Mouse (Mus musculus) cerebellum, postnatal 25 days (tissue): ENCODE data around the gene Accs.

Experiments used
- DNase-seq, 2 experiments: peaks; one replicate each; pipeline ENCODE4 v3.0.0; 2021; ENCODE audit warnings: mixed read lengths in 2 of 2

Accs gene

DNA sequence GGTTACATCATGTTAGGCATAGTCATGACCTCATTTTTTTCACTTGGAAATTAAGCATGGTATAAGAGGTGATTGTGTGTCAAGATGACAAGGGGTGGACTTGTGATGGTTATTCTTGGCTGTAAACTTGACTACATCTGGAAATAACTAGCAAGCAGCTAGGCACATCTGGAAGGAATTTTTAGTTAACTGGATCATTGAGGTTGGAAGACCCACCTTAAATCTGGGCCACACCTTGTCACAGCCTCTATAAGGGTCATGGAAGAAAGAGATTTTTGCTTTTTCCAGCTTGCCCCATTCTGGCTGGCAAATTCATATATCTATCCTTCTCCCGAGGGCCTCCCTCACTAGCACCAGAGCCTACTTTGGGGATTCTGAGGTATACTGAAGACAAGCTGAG is 1.6 kb upstream of the Accs start:
- DNase-seq: no peak

DNA sequence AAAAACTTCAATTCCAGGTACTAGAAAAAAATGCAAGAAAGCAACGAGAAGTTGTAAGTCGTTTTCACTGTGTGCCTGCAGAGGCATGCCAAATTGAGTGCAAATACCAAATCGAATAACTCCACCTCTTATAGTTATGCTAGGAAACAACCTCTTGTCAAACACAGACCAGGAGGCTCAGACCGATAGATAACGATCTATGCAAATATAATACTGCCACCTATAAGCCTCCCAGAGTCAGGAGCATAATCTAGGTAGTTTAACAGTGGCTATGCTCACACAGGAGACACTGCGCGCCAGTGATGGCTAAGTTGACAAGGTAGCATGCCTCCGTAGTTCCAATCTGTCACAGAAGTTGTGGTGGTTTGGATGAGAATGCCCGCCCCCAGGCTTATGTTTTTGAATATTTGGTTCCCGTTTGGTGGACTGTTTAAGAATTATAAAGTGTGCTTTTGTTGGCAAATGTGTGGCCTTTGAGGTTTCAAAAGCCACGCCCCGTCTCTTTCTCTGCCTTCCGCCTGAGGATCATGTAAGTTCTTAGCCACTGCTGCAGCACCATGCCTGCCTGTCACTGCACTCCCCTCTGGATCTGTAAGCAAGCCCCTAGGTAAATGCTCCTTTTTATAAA is 688 bp upstream of the Accs start:
- DNase-seq: no peak

DNA sequence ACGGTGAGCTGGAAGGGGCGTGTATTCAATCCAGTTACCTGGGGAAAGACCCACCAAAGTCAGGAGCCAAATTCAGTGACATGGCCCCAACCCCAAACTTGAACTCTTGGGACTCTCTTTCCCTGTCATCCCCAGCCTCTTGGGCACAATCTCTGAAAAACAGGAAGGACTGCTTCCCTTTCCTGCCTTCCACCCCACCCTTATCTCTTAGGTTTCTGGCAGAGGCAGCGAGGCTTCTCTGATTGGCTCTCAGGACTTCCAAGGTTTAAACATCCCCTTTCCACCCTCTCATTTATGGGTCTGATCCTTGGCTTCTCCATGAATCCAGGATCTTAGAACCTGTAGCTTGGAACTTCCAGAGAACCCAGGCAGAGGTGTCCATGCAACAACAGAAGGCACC is 8.4 kb downstream of the Accs start:
- DNase-seq: no peak

DNA sequence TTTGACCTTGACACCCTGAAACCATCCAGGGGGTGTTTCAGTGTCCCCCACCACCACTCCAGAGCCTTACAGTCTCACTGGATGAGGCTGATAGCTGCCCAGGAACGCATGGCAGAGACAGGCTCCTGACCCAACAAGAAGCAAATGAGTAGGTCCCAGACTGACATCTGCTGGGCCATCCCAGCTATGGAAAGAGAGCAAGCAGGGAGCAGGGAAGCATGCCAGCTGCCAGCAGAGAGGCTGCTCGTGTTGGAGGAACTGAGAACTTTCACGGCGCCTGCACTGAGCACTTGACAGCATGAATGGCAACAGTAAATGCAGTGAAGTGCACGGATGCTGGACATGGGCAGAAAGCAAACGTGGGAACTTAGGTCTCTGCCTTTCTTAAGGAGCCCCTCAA is 9.6 kb downstream of the Accs start:
- peak; percentile 66 to 81 for DNase-seq

DNA sequence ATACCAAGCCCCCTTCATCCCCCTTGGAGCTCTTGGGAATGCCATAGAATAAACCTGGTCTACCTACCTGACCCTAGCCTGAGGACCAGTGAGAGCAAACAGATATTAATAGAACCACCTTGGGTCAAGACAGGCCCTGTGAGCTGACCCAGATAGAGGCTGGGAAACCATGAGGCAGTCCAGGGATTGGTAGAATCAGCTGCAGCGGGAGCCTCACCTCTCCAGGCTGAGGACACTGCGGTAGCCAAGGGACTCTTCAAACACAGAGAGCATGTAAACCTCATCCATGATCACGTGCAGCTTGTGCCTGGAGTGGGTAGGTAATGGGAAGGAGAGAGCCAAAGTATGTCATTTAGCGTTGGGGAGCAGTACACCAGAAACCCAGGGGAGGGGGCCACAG is 10.8 kb downstream of the Accs start:
- DNase-seq: no peak

DNA sequence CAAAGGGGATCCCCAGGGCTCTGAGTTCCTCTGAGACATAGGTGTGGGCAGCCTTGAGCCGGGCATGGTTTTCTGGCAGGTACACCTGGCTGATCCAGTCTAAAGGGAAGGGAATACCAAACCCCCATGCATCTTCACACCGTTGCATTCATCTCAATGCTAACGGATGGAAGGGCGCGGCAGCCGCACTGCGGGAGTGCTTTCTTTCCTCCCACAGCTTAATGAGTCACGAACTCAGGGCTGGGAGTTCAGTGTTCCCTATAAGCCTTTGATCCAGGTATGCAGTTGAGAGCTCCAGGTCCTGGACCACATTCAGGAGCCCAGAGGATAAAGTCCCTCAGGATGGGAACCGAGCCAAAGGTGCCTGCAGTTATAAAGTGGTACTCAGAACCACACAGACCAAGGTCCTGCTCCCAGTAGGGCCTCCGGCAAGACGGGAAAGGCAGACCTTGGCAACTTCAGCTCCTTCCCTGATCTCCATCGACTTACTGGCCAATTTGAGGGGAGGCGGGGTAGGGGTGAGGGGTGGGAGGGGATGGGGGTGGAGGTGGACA is 13.4 kb downstream of the Accs start:
- no peak for DNase-seq

DNA sequence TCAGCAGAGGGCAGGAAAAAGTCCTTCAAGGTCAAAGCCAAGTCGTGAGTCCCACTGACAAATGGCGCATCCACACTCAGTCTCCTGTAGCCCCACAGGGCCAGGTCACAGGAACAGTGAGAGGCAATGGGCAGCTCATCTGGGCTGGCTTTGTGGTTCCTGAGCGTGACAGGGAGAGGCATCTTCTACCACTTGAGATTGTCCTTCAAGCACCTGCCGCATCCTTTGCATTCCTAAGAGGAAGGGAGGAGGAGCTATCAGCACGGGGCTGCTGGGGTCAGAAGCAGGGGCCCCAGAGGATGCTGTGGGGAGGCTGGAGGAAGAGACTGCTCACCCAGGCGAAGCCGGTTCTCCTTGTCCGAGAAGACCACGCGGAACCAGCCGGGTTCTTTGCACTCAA is 14.1 kb downstream of the Accs start:
- no peak for DNase-seq

DNA sequence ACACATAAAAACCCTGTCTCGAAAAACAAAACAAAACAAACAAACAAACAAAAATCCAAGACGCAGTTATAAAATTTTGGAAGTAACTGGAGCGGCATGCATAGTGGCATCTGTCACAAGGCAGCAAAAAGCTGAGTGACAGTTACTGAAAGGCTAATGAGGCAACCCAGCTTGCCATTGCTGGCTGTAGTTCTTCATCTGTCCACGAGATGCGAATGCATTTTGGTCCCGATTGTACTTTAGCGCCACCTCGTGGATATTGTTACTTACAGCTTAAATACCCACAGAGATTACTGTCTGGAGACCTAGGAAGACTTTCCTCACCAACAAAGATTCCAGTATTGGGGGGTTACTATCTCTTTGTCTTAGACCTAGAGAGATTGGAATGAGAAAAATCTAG is 26.2 kb downstream of the Accs start:
- DNase-seq: peak; percentile 65 to 82

DNA sequence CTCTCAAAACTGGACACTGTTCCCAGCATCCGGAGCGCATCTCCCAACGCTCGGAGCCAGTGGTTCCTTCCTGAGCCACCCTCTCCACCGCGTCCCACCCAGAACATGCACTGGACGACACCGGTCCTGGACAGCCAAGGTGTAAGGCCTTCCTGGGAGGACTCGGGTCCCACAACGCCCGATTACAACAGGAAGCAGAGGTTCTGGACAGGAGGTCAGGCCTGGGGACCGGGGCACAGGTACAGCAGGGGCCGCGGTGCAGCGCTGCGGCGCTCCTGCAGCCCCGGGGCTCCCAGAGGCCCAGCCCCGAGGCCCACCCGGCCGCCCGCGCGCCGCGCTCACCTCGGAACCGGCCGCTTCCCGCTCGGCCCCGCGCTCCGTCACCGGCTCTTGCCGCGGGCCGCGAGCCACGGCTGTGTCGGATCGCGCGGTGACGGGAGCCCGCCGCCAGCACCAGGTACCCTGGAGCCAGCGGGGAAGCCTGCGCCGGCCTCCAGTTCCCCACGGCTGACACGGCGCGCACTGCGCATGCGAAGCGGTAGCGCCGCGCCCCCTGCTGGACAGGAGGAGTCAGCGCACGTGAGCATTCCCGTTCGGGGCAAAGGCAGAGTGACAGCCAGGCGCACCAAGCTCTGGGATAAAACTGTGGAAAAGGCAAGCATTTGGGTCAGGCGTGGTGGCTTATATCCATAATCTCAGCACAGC is 27.5 kb downstream of the Accs start, which contains the start of gene Ext2:
TSS of gene Ext2 (minus strand) at position 524 of the 705 bp plus-strand sequence.
- peak; percentile 97 to 98 for DNase-seq

DNA sequence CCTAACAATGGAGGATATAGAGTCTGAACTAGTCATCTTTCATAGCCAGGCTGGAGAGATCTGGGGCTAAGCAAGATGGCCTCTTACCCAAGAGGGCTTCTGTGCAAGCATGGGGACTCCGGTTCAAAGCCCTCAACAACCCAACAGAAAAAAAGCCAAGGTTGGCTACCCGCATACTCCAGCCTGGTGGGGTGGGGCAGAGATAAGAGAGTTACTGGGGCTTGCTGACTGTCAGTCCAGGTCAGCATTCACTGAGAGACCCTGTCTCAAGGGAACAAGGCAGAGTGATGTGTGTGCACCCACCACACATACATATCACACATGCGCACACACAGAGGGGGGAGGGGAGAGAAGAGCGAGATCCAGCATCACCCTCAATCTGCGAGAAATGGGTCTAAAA is 32.0 kb downstream of the Accs start:
- no peak for DNase-seq

DNA sequence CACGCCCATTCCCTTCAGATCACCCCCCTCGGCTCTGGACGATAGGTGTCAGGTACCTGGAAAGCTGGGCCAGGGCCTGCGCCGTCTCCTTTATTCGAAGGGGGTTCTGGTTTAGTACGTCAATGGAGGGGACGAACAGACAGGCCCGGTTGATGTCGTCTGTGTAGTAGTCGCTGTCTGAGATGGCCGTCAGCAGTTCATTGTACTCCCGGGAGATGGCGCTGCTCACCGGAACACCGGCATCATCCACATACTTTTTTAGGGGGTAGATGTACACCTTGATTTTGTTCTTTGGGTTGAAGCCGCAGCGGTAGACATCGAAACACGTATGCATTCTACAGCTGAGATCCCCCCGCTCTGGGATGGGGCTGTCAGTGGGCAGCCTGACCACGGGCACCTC is 36.4 kb downstream of the Accs start:
- DNase-seq: no peak

DNA sequence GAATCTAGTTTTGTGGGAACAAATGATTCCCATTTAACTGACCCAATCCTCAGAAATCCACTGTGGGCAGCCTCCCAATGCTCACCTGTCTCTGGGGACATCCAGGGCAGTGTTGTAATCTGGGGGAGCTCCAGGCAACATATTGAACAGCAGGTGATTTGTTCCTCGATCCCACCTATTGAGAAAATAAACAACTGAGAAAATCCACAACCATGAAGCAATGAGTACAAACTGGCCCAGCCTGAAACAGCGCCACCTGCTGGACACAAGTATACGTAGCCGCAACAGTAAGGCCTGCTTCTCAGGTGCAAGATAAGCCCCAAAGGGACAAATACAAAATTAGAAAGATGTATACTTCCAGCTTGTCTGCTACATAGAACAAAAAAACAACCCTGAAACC is 37.9 kb downstream of the Accs start:
- DNase-seq: peak; percentile 78 to 87

DNA sequence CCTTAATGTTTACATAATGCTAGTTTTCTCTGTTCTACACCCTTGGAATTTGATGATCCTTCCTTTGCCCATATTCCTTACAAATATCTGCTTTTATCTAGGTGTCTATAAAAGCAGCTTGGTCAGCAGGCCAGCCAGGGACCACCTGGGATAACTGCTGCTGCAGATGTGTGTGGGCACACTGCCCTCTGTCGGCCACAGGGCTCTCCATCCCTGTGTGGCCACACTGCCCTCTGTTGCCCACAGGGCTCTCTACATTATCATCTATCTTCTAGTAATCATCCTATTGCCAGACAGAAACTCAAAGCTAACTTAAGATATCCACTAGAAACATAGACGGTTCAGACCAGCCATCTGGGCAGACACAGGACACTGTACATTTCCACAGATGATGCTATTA is 39.8 kb downstream of the Accs start:
- peak; percentile 64 to 79 for DNase-seq

DNA sequence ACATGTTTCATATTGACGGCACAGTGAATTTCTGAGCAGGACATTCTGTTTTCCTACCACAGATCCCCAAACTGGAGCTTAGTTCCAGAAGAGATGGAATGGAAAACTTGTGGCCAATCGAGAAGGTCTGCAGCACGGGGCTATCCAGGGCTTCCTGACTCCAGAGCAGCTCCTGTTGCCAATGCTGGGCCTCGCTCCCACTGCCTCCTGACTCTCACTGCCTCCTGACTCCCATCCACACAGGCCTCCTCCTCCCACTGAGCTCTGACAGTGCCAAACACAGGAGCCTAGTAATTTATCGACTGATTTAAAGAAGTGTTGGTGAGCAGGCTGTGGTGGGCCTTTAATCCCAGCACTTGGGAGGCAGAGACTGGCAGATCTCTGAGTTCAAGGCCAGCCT is 41.7 kb downstream of the Accs start:
- peak; percentile 50 to 62 for DNase-seq

DNA sequence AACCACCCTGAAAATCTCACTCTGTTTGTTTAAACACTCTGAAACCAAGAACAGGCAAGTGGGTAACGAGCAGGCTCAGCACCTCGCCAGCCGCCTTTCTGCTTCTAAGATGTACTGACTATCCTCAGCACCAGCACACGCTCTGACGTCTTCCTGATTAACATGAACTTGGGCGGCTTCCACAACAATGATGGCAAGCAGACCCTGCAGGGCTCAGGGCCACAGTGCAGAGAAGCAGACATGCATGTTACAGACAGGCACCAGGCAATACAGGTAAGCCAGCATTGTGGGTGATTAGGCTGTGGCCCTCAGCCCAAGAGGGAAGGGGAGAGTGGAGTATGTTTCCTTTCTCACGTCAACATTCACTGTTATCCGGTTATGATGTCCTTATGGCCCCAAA is 42.3 kb downstream of the Accs start:
- DNase-seq: peak; percentile 15 to 16

DNA sequence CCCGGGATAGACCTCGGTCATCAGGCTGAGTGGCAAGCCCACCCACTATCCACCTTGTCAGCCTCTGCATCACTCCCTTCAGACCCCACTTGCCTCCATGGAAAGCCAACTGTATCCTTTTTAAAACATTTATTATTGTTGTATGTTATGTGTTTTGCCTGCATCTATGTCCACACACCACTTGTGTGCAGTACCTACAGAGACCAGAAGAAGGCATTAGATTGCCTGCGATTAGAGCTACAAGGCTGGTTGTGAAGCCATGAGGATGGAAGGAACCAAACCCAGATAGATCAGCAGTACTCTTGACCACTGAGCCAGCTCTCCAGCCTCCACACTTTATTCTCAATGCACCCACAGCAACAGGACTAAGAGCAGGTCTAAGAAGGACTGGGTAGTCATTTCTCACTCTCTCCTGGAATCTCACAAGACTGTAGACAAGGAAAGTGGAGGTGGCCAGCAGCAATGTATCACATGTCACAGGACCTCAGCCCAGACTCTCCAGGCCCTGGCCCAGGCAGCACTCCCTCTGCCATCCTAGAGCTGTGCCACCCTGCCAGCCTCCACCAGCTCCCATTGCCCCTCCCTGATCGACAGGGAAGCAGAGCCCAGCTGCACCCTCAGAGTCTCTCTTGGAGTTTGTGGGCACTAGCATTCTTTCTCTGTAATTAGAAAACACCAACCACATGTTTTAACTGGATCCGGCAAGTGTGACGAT is 43.1 kb downstream of the Accs start:
- peak in 1 of 2 experiments; percentile 49 for DNase-seq

DNA sequence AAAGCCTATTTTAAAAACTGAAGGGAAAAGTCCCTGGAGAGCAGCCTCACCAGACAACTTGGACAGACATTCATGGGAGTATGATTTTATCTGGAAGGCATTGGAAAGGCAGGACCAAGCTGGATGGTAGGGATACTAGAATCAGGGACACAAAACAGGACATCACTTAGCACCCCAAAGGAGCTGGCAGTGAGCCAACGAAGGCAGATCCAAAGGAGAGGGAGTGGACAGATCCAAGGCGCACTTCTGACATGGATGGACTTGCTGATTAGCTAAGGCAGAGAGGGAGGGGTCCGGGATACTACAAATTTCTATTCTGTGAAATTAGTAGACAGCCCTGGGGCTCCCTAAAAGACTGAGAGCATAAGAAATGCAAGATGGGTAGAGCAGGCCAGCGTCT is 44.2 kb downstream of the Accs start:
- DNase-seq: peak in 1 of 2 experiments; percentile 56

DNA sequence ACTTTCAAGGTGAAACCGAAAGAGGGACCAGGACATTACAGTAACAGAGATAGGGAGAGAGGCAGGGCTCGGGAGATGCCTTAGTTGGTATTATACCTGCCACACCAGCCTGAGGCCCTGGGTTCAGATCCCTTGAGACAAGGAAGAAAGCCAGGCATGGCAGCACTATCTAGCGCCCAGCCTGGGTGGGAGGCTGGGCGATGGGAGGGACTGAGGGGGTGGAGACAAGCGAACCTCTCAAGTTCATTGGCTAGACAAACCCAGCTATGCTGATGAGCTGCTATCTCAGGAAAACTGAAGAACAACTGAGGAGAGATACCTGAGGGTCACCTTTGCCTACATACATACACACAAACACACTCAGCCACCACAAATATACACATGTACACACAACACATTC is 44.7 kb downstream of the Accs start:
- DNase-seq: no peak

DNA sequence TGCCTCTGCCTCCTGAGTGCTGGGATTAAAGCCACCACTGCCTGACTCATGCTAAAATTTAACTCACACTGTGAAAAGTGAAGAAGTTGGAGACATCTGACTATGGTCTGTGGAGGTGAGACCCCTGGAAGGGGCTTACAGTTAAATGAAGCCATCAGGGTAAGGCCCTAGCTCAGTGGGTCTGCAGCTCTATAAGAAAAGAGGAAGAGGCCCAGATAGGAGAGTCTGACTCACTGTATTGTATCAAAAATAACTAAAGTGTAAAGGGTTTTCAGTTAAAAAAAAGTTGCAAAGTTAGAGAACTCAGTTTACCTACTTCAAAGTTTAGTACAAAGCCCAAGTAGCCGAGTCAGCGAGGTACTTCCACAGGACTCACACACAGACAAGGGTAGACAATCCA is 46.8 kb downstream of the Accs start:
- DNase-seq: no peak

DNA sequence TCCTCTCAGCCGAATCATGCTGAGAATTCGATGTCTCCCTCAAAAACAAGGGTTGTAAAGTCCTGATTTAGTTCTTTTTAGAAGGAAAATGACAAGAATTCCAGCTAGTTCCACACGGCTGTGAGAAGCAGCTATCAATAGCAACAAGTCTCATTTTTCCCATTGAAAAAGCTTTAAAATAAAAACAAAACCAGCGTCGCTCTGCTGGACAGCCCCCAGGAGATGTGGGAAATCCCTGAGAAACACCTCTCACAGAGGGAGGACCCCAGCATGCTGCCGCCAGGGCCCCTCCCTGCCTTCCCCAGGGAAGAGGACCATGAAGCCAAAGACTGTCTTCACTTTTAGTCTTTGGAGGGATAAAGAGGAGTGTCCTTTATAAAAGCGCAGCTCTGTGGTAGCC is 48.6 kb downstream of the Accs start:
- no peak for DNase-seq

DNA sequence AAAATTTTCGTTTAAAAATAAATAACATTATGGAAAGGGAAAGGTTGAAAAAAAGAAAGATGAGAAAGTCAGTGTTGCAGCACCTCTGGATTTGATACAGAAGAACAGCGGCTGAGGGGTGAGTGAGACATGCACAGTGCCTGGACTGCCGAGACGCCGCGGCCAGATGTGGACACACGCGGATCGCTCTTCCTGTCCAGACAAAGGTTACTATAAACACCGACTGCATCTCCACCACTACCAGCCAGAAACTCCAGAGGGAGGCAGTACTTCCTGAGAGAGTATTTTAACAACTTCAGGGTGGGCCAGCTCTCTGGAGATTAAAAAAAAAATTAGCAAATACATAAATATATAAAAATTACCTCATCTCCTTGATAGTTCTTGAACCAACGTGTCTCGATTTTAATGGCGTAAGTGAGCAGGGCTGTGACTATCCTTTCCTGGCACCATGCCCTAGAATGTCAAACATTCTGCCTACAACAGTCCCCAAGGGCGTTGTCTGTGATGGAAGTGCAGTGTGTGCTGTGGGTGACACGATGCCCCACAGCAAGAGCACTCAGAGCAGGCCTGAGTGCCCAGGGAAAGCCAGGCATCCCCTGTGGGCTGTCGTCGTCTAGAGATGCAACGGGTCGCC is 52.5 kb downstream of the Accs start:
- no peak for DNase-seq

DNA sequence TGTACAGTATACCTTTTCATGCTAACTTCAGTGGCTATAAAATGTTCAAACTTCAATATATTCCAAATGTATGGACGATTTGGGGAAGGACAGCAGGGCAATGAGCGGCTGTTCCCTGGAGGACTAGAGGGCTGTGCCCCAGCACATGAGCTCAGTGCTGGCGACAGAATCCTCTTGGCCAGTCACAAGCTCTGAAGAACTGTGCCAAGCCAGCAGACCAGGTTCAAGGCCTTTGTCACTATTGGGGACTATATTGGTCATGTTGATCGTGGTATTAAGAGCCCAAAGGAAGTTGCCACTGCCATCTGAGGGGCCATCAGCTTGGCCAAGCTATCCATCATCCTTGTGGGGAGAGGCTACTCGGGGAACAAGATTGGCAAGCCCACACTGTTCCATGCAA is 55.4 kb downstream of the Accs start:
- peak in 1 of 2 experiments; percentile 56 for DNase-seq
